Mouse (Mus musculus): ENCODE measurements at regions not wholly inside any gene's neighbourhood (a gene's known extent, or its start where the extent isn't known, plus 50 kb on each side); places are given as distances from the start of the nearest gene placed in this dataset.

DNA sequence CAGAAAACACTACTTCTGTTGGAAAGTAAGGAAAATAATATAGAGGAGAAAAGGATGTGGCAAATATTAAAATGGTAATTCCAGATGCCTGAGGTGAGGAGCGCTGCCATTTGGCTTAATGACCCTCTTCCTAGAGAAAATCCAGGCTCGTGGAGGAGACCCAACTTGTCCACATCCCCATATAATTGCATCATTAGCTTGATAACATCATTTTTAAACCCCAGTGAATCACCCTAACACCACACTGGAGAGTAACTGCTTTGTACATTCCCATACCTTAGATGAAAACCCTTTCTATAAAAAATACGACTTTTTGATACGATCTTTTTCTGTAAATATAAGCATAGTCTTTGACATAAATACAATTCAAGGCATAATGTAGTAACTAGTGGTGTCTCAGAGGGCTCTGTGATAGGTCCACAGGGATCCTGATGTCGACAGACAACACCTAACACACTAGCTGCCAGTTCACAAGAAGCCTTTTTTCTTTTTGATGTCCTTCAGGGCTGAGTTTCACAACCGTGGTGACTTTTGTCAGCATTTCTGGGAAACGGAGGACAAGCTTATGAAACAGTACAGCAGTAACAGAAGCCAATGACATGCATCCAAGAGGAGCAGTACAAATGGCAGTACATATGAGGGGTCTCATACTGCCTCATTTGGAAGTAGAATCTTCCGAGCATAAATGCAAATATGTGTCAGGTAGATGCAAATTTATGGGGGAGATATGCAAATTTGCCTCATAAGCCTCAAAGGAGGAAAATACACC lies 174.8 kb upstream of the Rreb1 start:
- no peak for TF ChIP-seq CTCF (IDR thresholded peaks at IDR 0.05; ENCODE audit: borderline replicate concordance, insufficient read depth, low read length)
- TF ChIP-seq POLR2A (IDR thresholded peaks at IDR 0.05; ENCODE audit: low read depth, low read length) = no peak

All from embryonic fibroblast, embryonic 13.5 days (primary cell).